Mouse (Mus musculus) G1E (cell line): ENCODE results near the gene Xrcc3. TPM values are rescaled to one million over a fixed set of nuclear protein-coding genes. Genes with fewer than 3 reads are reported as not detected.

ENCODE experiments used
- ATAC-seq: 2 replicates; pipeline ENCODE4 v1.8.0; 2016; ENCODE audit warnings: mild to moderate bottlenecking; ENCODE audit not compliant: insufficient number of reproducible peaks, poor library complexity, low FRiP score, severe bottlenecking; ENCODE audit errors: extremely low read depth
- DNase-seq: peaks from one replicate; pipeline ENCODE4 v3.0.0; 2012; ENCODE audit warnings: low spot score
- H3K27me3 ChIP-seq: 2 replicates; pipeline ENCODE4 v1.6.1; 2012; ENCODE audit warnings: mild to moderate bottlenecking, low read length, inconsistent platforms; ENCODE audit not compliant: insufficient read depth
- H3K36me3 ChIP-seq: replicated peaks from 2 replicates; pipeline ENCODE3; 2012; ENCODE audit warnings: mild to moderate bottlenecking, inconsistent platforms
- H3K4me1 ChIP-seq: 2 replicates; pipeline ENCODE4 v1.6.1; 2012; ENCODE audit warnings: low read depth, low read length, inconsistent platforms, mixed read lengths; ENCODE audit not compliant: insufficient read depth
- H3K4me3 ChIP-seq: 2 replicates; pipeline ENCODE4 v1.5.1; 2012; ENCODE audit warnings: low read depth, mild to moderate bottlenecking, inconsistent platforms, low read length, moderate library complexity, mixed read lengths
- H3K9me3 ChIP-seq: replicated peaks from 2 replicates; pipeline ENCODE4 v1.6.1; 2012; ENCODE audit warnings: inconsistent platforms
- CTCF ChIP-seq: IDR thresholded peaks from 2 replicates; pipeline ENCODE4 v1.5.1; 2012; ENCODE audit warnings: low read depth, low read length, inconsistent platforms, mixed read lengths
- GATA1 ChIP-seq: IDR thresholded peaks from 2 replicates; pipeline ENCODE4 v1.6.1; 2012; ENCODE audit warnings: borderline replicate concordance, low read length, inconsistent platforms, mixed read lengths
- GATA2 ChIP-seq: IDR thresholded peaks from 2 replicates; pipeline ENCODE4 v1.6.1; 2012; ENCODE audit warnings: low read depth, low read length, inconsistent platforms, borderline replicate concordance
- POLR2AphosphoS5 ChIP-seq: IDR thresholded peaks from 2 replicates; pipeline ENCODE4 v1.6.1; 2012; ENCODE audit warnings: low read depth, low read length, inconsistent platforms; ENCODE audit not compliant: insufficient replicate concordance
- TAL1 ChIP-seq: conservative IDR thresholded peaks from 2 replicates; pipeline ENCODE4 v1.6.1; 2012; ENCODE audit warnings: low read depth, low read length, inconsistent platforms, mixed read lengths
- polyA plus RNA-seq: library from polyadenylated mRNA; stranded (reverse); fragments of >175 nt; gene quantifications from 2 replicates; pipeline ENCODE4 v1.2.3, GENCODE M21; 2012
- total RNA-seq, 2 experiments: library from RNA; stranded (forward) in 1 of 2; stranded (reverse) in 1 of 2; fragments of 200-1000 nt in 1 of 2; fragments of >200 nt in 1 of 2; fragmentation: Nextera tagmentation in 1 of 2; gene quantifications; 2 replicates each; pipeline ENCODE4 v1.2.3; 2014 to 2017

The Xrcc3 gene
- total and polyA plus RNA-seq, 3 experiments = 10.8 to 21.7 (median 18.3) TPM

GRCm38 (mm10) chr12:111756698-111757082 is 57.0 kb downstream of the Xrcc3 start:
- peaks cover 53% of the 10 kb centered on the region for H3K4me1 ChIP-seq
- no peak overlapping the region for H3K4me3 ChIP-seq
- H3K27me3 ChIP-seq = peaks cover 23% of the 10 kb centered on the region
- ATAC-seq (no peak), DNase-seq (peak; percentile 50)
- peaks cover 8% of the 10 kb centered on the region for H3K36me3 ChIP-seq
- no peaks in the 10 kb centered on the region for H3K9me3 ChIP-seq
- TF ChIP-seq CTCF (no peak), POLR2AphosphoS5 (no peak), TAL1 (no peak), GATA1 (no peak), GATA2 (no peak)

- ATAC-seq (no peak), DNase-seq (no peak)
- Histone ChIP-seq H3K27me3 (peaks cover 23% of the 10 kb centered on the region), H3K36me3 (peaks cover 5% of the 10 kb centered on the region), H3K4me3 (no peak overlapping the region), H3K4me1 (peaks cover 50% of the 10 kb centered on the region), H3K9me3 (no peaks in the 10 kb centered on the region)
- TF ChIP-seq GATA2 (no peak), TAL1 (no peak), GATA1 (no peak), POLR2AphosphoS5 (no peak), CTCF (no peak)
Measured at GRCm38 (mm10) chr12:111756082-111756697, 57.5 kb downstream of the Xrcc3 start.

GRCm38 (mm10) chr12:111755231-111755630 is 58.4 kb downstream of the Xrcc3 start:
- no peak for TF ChIP-seq GATA2
- TF ChIP-seq POLR2AphosphoS5 = no peak
- DNase-seq (no peak), ATAC-seq (no peak)
- peaks cover 44% of the 10 kb centered on the region for H3K4me1 ChIP-seq
- peaks cover 4% of the 10 kb centered on the region for H3K36me3 ChIP-seq
- H3K27me3 ChIP-seq = peaks cover 23% of the 10 kb centered on the region
- H3K4me3 ChIP-seq = no peak overlapping the region
- H3K9me3 ChIP-seq = no peaks in the 10 kb centered on the region

- no peak for DNase-seq
- no peak for TF ChIP-seq POLR2AphosphoS5
- no peak for TF ChIP-seq GATA1
- TF ChIP-seq TAL1 = no peak
- no peak for TF ChIP-seq CTCF
- peaks cover 23% of the 10 kb centered on the region for H3K27me3 ChIP-seq
Measured at GRCm38 (mm10) chr12:111754710-111755109, 59.0 kb downstream of the Xrcc3 start.

GRCm38 (mm10) chr12:111753347-111753746 is 60.3 kb downstream of the Xrcc3 start:
- H3K27me3 ChIP-seq = peaks cover 23% of the 10 kb centered on the region
- no peak for ATAC-seq
- peaks cover 5% of the 10 kb centered on the region for H3K36me3 ChIP-seq
- no peaks in the 10 kb centered on the region for H3K9me3 ChIP-seq
- no peak for TF ChIP-seq POLR2AphosphoS5
- TF ChIP-seq GATA1 = no peak
- TF ChIP-seq CTCF = no peak
- no peak for TF ChIP-seq TAL1
- TF ChIP-seq GATA2 = no peak
- DNase-seq = no peak
- H3K4me3 ChIP-seq = no peak overlapping the region
- peaks cover 27% of the 10 kb centered on the region for H3K4me1 ChIP-seq

More at GRCm38 (mm10) chr12:111754710-111755109, 59.0 kb downstream of the Xrcc3 start:
- Histone ChIP-seq H3K9me3 (no peaks in the 10 kb centered on the region), H3K4me1 (peaks cover 39% of the 10 kb centered on the region), H3K36me3 (peaks cover 5% of the 10 kb centered on the region), H3K4me3 (no peak overlapping the region)
- ATAC-seq = no peak

Other genes with a start within 250 kb of the Xrcc3 start
- 223 and 248 TPM in 2 replicates for gene Mark3, start 239.3 kb downstream of the Xrcc3 start, total RNA-seq (2014; fragmentation: Nextera tagmentation)
- 142 and 145 TPM in 2 replicates for gene Mark3, start 239.3 kb downstream of the Xrcc3 start, total RNA-seq (2017)
- 21.3 and 23.3 TPM in 2 replicates for gene Mark3, start 239.3 kb downstream of the Xrcc3 start, polyA plus RNA-seq
- 0.83 TPM in 1 of 2 replicates, not detected in the other for gene Ckb, start 141.5 kb downstream of the Xrcc3 start, total RNA-seq (2014; fragmentation: Nextera tagmentation)
- gene Ckb, start 141.5 kb downstream of the Xrcc3 start, total RNA-seq (2017) = 0.11 TPM in 1 of 2 replicates, not detected in the other
- gene Ckb, start 141.5 kb downstream of the Xrcc3 start, polyA plus RNA-seq = not detected in 2 replicates
- 11.1 and 13.3 TPM in 2 replicates for gene Trmt61a, start 135.8 kb downstream of the Xrcc3 start, total RNA-seq (2014; fragmentation: Nextera tagmentation)
- 9.3 and 10.0 TPM in 2 replicates for gene Trmt61a, start 135.8 kb downstream of the Xrcc3 start, total RNA-seq (2017)
- 32.5 and 39.8 TPM in 2 replicates for gene Trmt61a, start 135.8 kb downstream of the Xrcc3 start, polyA plus RNA-seq
- 32.4 and 37.4 TPM in 2 replicates for gene Bag5, start 100.6 kb downstream of the Xrcc3 start, total RNA-seq (2014; fragmentation: Nextera tagmentation)
- gene Bag5, start 100.6 kb downstream of the Xrcc3 start, total RNA-seq (2017) = 48.5 and 52.8 TPM in 2 replicates
- gene Bag5, start 100.6 kb downstream of the Xrcc3 start, polyA plus RNA-seq = 18.2 and 20.3 TPM in 2 replicates
- 109 and 121 TPM in 2 replicates for gene Apopt1, start 100.6 kb downstream of the Xrcc3 start, total RNA-seq (2014; fragmentation: Nextera tagmentation)
- 68.7 and 71.4 TPM in 2 replicates for gene Apopt1, start 100.6 kb downstream of the Xrcc3 start, total RNA-seq (2017)
- 315 and 317 TPM in 2 replicates for gene Apopt1, start 100.6 kb downstream of the Xrcc3 start, polyA plus RNA-seq
- 53.9 and 57.2 TPM in 2 replicates for gene Klc1, start 55.0 kb downstream of the Xrcc3 start, total RNA-seq (2014; fragmentation: Nextera tagmentation)
- gene Klc1, start 55.0 kb downstream of the Xrcc3 start, total RNA-seq (2017) = 68.2 and 70.6 TPM in 2 replicates
- 65.0 and 68.9 TPM in 2 replicates for gene Klc1, start 55.0 kb downstream of the Xrcc3 start, polyA plus RNA-seq
- 13.8 and 21.1 TPM in 2 replicates for gene Zfyve21, start 297 bp upstream of the Xrcc3 start, total RNA-seq (2014; fragmentation: Nextera tagmentation)
- 32.5 and 33.9 TPM in 2 replicates for gene Zfyve21, start 297 bp upstream of the Xrcc3 start, total RNA-seq (2017)
- gene Zfyve21, start 297 bp upstream of the Xrcc3 start, polyA plus RNA-seq = 13.9 and 14.8 TPM in 2 replicates
- 41.7 and 51.5 TPM in 2 replicates for gene Ppp1r13b, start 94.2 kb upstream of the Xrcc3 start, total RNA-seq (2014; fragmentation: Nextera tagmentation)
- gene Ppp1r13b, start 94.2 kb upstream of the Xrcc3 start, total RNA-seq (2017) = 16.4 and 19.7 TPM in 2 replicates
- gene Ppp1r13b, start 94.2 kb upstream of the Xrcc3 start, polyA plus RNA-seq = 27.8 and 28.1 TPM in 2 replicates
- gene Atp5mpl, start 153.1 kb upstream of the Xrcc3 start, total RNA-seq (2014; fragmentation: Nextera tagmentation) = 56.4 and 70.0 TPM in 2 replicates
- 1,497 and 1,593 TPM in 2 replicates for gene Atp5mpl, start 153.1 kb upstream of the Xrcc3 start, total RNA-seq (2017)
- 14.9 and 17.7 TPM in 2 replicates for gene Atp5mpl, start 153.1 kb upstream of the Xrcc3 start, polyA plus RNA-seq
- not detected in 2 replicates for gene Tdrd9, start 157.7 kb upstream of the Xrcc3 start, total RNA-seq (2014; fragmentation: Nextera tagmentation)
- gene Tdrd9, start 157.7 kb upstream of the Xrcc3 start, total RNA-seq (2017) = 0.12 and 0.76 TPM in 2 replicates
- gene Tdrd9, start 157.7 kb upstream of the Xrcc3 start, polyA plus RNA-seq = not detected in 2 replicates
- not detected in 2 replicates for gene Rd3l, start 167.4 kb upstream of the Xrcc3 start, total RNA-seq (2014; fragmentation: Nextera tagmentation)
- gene Rd3l, start 167.4 kb upstream of the Xrcc3 start, total RNA-seq (2017) = 0.12 and 0.16 TPM in 2 replicates
- not detected in 2 replicates for gene Rd3l, start 167.4 kb upstream of the Xrcc3 start, polyA plus RNA-seq